Comparison of ENCODE assay signal across 25 mouse cellular contexts in genomic region chr2:32142368-32142767, GRCm38 (mm10). TPM values are rescaled to one million over a fixed set of nuclear protein-coding genes. Genes with fewer than 3 reads are reported as not detected.
"Had no signal": no experiment of that assay in that cellular context is flagged by ENCODE, and none has a peak within 500 bp of the region (broad histone marks: within the 10 kb centered on the region; RNA-seq: fewer than 3 reads in every experiment).

No protein-coding gene starts in this region.

- DNase-seq: gastrocnemius, adult 2 months; gastrocnemius, postnatal 10 days; gastrocnemius, postnatal 25 days; heart, adult 18-20 months; heart, postnatal 10 days; heart, postnatal 4 days; kidney, adult 18-20 months; kidney, adult 8-10 months; kidney, postnatal 10 days; kidney, postnatal 25 days; left cerebral cortex, postnatal 4 days had no signal

- H3K27me3 ChIP-seq: heart, embryonic 12.5 days; hindbrain, embryonic 12.5 days; intestine, embryonic 15.5 days; limb, embryonic 13.5 days; limb, embryonic 15.5 days; liver, embryonic 12.5 days had no signal

- H3K4me2 ChIP-seq: heart, embryonic 12.5 days; hindbrain, embryonic 12.5 days; hindbrain, embryonic 14.5 days; intestine, embryonic 15.5 days; limb, embryonic 13.5 days; limb, embryonic 15.5 days; liver, embryonic 12.5 days had no signal

- H3K36me3 ChIP-seq: heart, embryonic 10.5 days; heart, embryonic 12.5 days; hindbrain, embryonic 10.5 days; hindbrain, embryonic 12.5 days; intestine, embryonic 15.5 days; limb, embryonic 13.5 days; limb, embryonic 15.5 days; liver, embryonic 12.5 days had no signal

- H3K9ac ChIP-seq: heart, embryonic 12.5 days; hindbrain, embryonic 12.5 days; hindbrain, embryonic 14.5 days; intestine, embryonic 15.5 days; limb, embryonic 13.5 days; limb, embryonic 15.5 days; liver, embryonic 12.5 days had no signal

- H3K27ac ChIP-seq: gastrocnemius, adult 2 months; heart, embryonic 10.5 days; hindbrain, embryonic 10.5 days; hindbrain, embryonic 12.5 days; hindbrain, embryonic 14.5 days; intestine, embryonic 15.5 days; layer of hippocampus, adult 2 months; left cerebral cortex, adult 2 months; limb, embryonic 13.5 days; limb, embryonic 15.5 days; liver, embryonic 12.5 days had no signal

- ATAC-seq: hindbrain, embryonic 16.5 days; inflammation-experienced regulatory T-cells, adult 6 months; intestine, embryonic 15.5 days; intestine, postnatal 0 days; liver, embryonic 12.5 days had no signal

- H3K4me3 ChIP-seq: gastrocnemius, adult 2 months; heart, embryonic 10.5 days; heart, embryonic 12.5 days; hindbrain, embryonic 10.5 days; hindbrain, embryonic 12.5 days; intestine, embryonic 15.5 days; layer of hippocampus, adult 2 months; left cerebral cortex, adult 2 months; limb, embryonic 13.5 days; limb, embryonic 15.5 days; liver, embryonic 12.5 days had no signal

- H3K9me3 ChIP-seq: heart, embryonic 10.5 days; heart, embryonic 12.5 days; hindbrain, embryonic 10.5 days; hindbrain, embryonic 12.5 days; intestine, embryonic 15.5 days; limb, embryonic 13.5 days; limb, embryonic 15.5 days; liver, embryonic 12.5 days had no signal

- H3K4me1 ChIP-seq: intestine, embryonic 15.5 days; limb, embryonic 15.5 days had no signal

RNA-seq across cellular contexts. Expression of gene Plpp7, which starts 47.0 kb away (rescaled TPM):
- polyA plus RNA-seq: inflammation-experienced regulatory T-cells, adult 6 months had no signal
